Mouse (Mus musculus) ovary, postnatal 14 days (tissue): ENCODE results near the gene Olfr1356.
"Not testable (repeated sequence)": the region's sequence is repeated elsewhere in the genome, so short reads cannot be mapped to it uniquely, and the experiment has no call there.

ENCODE experiments used
- DNase-seq: peaks from one replicate; pipeline ENCODE4 v3.0.0; 2022; ENCODE audit warnings: low spot score

Gene Olfr1356

DNA sequence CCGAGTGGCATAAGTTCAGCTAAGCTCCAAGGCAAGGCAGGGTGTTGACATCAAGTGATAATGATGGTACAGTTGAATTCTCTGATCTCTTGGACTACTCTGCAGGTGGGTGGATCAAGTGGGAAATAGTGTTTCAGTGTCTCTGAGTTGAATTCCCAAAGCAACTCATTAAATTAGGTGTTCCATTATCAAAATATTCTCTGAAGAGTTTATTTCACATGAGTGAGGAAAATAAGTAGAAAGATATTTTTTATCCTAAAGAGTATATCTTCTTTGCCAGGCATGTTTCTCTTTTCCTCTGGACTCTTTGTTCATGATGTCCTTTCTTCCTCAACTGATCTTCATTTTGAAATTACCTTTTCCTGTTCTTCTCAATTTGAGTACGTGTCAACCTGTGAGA is at the start of gene Olfr1356:
Gene Olfr1356 (minus strand): TSS at position 101 of the 400 bp plus-strand sequence.
- no peak for DNase-seq

GRCm38 (mm10) chr10:78875240-78875639 is 23.3 kb upstream of the Olfr1356 start, which contains the start of gene Olfr1355:
Gene Olfr1355 (plus strand): TSS chr10:78875540.
- DNase-seq, result no peak

DNA sequence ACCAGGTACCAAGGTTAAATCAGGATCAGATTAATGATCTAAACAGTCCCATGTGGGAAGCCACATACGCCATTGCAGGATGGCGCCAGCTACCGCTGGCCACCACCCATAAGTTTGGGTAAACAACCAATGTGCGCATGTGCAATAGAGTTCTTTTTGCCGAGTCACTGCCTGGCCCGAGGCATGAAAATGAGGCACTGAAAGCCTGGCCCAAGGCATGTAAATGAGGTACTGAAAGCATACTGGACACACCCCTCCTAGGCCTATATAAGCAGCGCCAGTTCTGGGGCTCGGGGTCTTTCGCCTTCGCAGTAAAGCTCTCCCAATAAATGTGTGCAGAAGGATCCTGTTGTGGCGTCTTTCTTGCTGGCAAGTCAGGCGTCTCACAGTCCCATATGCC is 11.5 kb downstream of the Olfr1356 start:
- DNase-seq, result not testable (repeated sequence)

DNA sequence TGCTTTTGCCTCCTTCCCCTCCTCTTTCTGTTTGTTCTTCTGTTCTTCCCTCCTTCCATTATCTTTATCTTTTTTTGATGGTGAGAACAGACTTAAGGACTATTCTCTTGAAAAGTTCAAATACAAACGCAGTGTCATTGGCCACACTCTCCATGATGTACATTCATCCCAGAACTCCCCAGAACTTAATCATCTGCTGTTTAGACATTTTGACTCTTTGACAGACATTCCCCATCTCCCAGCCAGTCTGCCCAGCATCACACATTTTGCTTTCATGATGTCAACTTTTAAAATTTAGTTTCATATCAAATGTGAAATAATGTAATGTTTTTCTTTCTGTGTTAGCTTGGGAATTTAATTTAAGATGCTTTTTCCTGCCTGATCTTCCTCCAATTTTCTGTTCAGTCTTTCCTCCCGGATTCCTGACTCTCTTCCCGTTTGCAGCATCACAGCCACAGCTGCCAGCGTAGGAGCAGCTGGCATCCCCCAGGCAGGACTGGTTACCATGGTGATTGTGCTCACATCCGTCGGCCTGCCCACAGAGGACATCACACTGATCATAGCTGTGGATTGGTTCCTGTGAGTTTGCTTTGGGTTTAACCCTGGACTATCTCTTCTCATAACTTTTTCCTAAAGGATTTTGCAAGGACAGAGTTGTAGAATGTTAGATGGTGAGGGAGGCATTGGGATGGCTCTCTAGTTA is 39.5 kb downstream of the Olfr1356 start:
- no peak for DNase-seq

DNA sequence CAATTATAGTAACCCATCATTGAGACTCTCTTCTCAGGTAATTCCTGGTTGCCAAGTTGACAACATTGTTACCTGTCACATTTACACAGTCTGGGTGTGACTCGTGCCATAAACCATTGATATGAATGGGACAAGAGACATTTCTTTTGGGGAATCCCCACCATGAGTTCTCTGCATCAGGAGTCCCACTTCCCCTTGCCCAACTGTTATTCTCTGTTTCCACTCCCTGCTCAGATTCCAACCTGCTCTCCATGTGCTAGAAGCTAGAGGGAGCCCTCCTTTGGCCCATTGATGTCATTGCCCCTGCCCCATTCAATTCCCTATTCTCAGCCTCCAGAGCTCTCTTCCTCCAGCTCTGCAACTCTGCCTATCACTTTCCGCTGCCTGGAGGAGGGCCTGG is 50.5 kb downstream of the Olfr1356 start:
- no peak for DNase-seq
